Mouse (Mus musculus): ENCODE results near the gene Nap1l5.
"Not testable (repeated sequence)": the region's sequence is repeated elsewhere in the genome, so short reads cannot be mapped to it uniquely, and the experiment has no call there.

Gene Nap1l5

GRCm38 (mm10) chr6:58907336-58907735 lies 460 bp upstream of the Nap1l5 start:
- CTCF ChIA-PET = no interaction called here

- CTCF ChIA-PET = no interaction called here
Observed at GRCm38 (mm10) chr6:58904551-58904950, 2.3 kb downstream of the Nap1l5 start.

- CTCF ChIA-PET = no interaction called here
Observed at GRCm38 (mm10) chr6:58903171-58903570, 3.7 kb downstream of the Nap1l5 start.

GRCm38 (mm10) chr6:58900536-58900935 lies 6.3 kb downstream of the Nap1l5 start:
- CTCF ChIA-PET = no interaction called here

GRCm38 (mm10) chr6:58899076-58899475 lies 7.8 kb downstream of the Nap1l5 start:
- CTCF ChIA-PET = no interaction called here

GRCm38 (mm10) chr6:58896648-58897047 lies 10.2 kb downstream of the Nap1l5 start:
- CTCF ChIA-PET = no interaction called here

- CTCF ChIA-PET = no interaction called here
Observed at GRCm38 (mm10) chr6:58894994-58895393, 11.9 kb downstream of the Nap1l5 start.

- CTCF ChIA-PET = no interaction called here
Observed at GRCm38 (mm10) chr6:58893307-58893706, 13.6 kb downstream of the Nap1l5 start.

GRCm38 (mm10) chr6:58889917-58890316 lies 17.0 kb downstream of the Nap1l5 start:
- CTCF ChIA-PET = interaction anchor here (0.6 kb wide), 1 partner anchor 307 kb away, joined by 5 read pairs; no protein-coding TSS in a partner anchor

GRCm38 (mm10) chr6:58882271-58882670 lies 24.6 kb downstream of the Nap1l5 start:
- CTCF ChIA-PET = no interaction called here

GRCm38 (mm10) chr6:58881363-58881762 lies 25.5 kb downstream of the Nap1l5 start:
- CTCF ChIA-PET = no interaction called here

- CTCF ChIA-PET = no interaction called here
Observed at GRCm38 (mm10) chr6:58880861-58881260, 26.0 kb downstream of the Nap1l5 start.

GRCm38 (mm10) chr6:58879987-58880386 lies 26.9 kb downstream of the Nap1l5 start:
- CTCF ChIA-PET = no interaction called here

GRCm38 (mm10) chr6:58879572-58879971 lies 27.3 kb downstream of the Nap1l5 start:
- CTCF ChIA-PET = no interaction called here

- CTCF ChIA-PET = not testable (repeated sequence)
Observed at GRCm38 (mm10) chr6:58867858-58868257, 39.0 kb downstream of the Nap1l5 start.

- CTCF ChIA-PET = no interaction called here
Observed at GRCm38 (mm10) chr6:58863631-58864235, 43.1 kb downstream of the Nap1l5 start.

- CTCF ChIA-PET = no interaction called here
Observed at GRCm38 (mm10) chr6:58862446-58862993, 44.4 kb downstream of the Nap1l5 start.

- CTCF ChIA-PET = no interaction called here
Observed at GRCm38 (mm10) chr6:58859517-58859916, 47.4 kb downstream of the Nap1l5 start.

- CTCF ChIA-PET = no interaction called here
Observed at GRCm38 (mm10) chr6:58856494-58856893, 50.4 kb downstream of the Nap1l5 start.

GRCm38 (mm10) chr6:58855676-58856367 lies 51.1 kb downstream of the Nap1l5 start:
- CTCF ChIA-PET = no interaction called here

Measured in spleen, embryonic (tissue).